Mouse (Mus musculus) urinary bladder, postnatal 25 days (tissue): ENCODE measurements around the gene Phip.

Source experiments
- DNase-seq: peaks from one replicate; pipeline ENCODE4 v3.0.0; 2022; ENCODE audit warnings: low spot score

Gene Phip

GRCm38 (mm10) chr9:82867698-82868097 is 107.6 kb downstream of the Phip start:
- DNase-seq, result no peak

DNA sequence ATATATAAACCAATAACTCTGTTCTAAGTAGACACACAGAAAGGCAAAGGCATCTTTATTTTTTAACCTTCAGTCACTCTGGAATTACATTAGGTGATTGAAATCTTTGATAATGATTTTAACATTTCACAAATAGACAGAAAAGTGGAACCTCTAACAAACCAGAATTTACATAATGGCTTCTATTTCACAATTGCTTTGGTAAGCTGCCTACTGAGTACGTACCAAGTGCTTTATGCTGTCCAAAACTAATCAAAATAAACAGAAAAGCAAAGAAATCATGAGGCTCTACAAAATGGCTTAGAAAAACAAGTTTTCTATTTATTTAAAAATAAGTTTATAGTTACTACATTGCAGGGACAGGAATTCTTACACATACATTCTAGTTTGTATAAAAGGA is 109.2 kb downstream of the Phip start:
- no peak for DNase-seq

DNA sequence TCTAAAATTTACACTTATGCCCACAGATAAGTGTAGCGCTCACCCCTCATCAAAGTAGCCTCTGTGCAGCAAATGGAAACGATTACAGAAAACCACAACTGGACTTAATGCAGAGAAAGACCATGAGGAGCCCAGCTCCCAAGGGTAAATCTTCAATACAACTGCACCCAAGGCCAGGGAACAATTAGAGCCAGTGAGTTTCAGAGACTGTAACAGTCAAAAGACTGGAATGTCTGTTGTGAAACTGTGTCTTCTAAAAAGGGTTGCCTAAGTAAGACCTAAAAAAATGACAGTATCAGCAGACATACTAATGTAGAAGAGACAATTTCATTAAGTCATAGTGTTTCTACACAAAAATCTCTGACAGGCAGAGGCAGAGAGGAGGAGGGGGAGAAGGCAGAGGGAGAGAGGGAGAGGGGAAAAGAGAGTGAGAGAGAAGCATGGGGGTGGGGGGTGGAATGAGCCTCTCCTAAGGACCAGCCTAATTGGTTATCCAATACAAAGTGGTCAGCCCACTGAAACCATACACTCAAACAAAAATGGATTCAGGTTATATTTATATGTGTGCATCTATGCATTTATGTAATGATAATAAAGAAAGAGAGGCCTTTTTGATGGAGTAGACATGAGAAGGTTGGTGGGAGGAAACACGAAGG is 113.4 kb downstream of the Phip start:
- DNase-seq, result no peak

DNA sequence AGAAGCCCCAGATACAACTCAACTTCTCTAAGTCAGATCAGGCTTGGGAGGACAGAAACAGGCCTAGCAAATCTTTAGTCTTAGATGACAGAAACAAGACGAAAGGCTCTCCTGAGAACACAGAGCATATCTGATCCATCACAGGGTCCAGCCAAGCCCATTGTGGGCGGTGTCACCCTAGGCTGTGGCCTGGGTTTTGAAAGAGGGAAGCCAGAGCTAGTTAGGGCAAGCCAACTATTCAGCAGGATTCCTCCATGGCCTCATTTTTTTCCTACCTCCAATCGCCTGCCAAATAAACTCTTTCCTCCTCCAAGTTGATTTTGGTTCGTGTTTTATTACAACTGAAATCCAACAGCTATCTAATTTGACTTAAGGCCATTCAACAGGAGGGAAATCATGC is 114.0 kb downstream of the Phip start:
- peak; percentile 9 for DNase-seq

DNA sequence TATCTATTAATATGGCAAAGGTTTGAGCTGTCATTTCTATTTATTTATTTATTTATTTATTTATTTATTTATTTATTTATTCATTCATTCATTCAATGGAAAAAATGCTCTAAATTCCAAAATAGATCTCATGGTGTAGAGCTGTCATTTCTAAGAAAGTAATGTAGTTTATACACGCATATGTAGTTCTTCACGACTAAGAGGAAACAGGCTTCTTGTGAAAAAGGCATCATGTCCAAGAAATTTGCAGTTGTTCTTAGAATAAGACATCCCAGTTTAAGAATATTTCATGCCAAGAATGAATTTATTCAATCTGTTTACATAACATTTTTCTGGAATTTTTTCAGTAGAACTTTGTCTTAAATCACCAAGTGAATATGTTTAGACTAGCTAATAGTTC is 114.5 kb downstream of the Phip start:
- no peak for DNase-seq

- DNase-seq, result no peak
Observed at GRCm38 (mm10) chr9:82856241-82856640, 119.1 kb downstream of the Phip start.

- DNase-seq, result no peak
Observed at GRCm38 (mm10) chr9:82854973-82855614, 120.2 kb downstream of the Phip start.

- no peak for DNase-seq
Observed at GRCm38 (mm10) chr9:82854040-82854439, 121.3 kb downstream of the Phip start.

DNA sequence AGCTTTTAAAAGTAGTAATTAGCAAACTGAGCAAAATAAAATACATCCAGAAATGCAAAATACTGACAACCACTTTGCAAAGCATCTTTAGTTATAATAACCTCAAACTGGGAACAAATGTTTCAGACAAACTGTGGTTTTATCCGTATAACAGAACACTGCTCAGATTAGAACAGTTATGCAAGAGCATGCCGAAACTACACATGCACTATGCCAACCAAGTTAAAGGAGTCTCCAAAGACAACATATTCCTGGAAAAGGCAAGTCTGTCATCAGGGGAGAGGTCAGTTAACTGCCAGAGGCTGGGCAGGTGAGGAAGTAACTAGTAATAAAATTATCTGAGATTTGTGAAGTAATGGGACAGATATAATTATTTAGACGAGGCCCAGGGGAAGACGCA is 132.6 kb downstream of the Phip start:
- DNase-seq, result no peak

DNA sequence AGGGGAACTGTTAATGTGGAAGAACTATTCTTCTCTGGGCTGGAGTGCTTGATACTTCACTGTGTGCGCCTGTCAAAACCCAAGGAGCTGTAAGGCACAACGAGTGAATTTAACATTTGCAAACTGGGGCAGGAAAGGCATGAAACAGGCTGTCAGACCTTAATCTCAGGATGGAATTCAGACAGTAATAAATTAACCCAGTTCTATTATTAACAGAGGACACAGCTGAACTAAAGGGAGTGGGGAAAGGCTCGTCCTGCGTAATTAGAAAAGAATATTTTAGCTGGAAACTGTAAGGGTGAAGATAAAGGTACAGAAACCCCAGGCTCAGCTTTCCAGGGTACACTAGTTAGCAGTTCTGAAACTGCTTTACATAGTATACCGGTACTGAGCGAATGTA is 139.4 kb downstream of the Phip start:
- DNase-seq, result no peak

DNA sequence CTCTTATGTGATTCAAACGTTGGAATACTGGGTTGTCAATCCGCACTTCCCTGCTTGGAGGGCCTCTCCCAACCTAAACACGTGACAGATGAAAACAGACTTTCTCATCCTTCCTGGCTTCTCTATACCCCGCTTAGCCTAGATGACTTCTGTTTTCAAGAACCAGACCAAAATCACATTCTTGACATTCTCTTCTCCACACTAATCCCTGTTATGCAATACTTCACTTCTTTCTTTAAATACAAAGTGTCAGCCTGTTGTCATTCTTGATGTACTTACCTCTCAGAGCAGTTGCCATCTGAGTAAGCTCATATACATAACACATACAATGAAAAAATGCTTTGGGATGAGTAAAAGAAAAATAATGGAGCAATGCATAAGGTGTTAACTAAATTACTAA is 143.4 kb downstream of the Phip start:
- no peak for DNase-seq

DNA sequence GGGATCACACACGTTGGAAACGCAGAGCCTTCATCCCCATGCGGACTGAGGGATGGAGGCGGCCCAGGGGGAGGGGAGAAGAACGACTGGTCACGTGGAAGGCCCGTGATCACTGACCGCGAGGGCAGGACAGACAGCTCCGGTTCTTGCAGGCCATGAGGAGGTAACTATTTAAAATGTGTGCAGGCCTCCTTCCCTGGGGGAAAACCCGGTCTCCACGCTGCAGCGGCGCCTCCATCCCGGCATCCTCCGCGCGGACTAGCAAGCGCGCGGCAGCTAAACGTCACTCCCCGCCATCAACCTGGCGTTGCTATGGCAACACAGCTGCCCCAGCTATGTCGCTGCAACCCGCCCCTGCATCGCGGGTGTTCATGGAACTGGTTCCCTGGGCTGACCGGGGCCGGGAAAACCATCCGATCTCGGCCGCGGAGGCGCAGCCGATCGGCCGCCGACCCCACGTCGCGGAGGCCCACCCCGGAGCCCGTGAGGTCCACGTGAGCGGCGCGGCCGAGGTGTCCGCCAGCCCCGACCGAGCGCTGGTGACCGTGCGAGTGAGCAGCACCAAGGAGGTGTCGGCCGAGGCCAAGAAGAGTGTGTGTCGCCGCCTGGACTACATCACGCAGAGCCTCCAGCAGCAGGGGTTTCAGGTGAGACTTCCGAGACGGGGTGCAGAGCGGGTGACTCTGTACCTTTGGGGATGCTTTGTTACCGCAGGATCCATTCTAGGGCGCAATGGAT is 145.5 kb downstream of the Phip start:
- peak; percentile 75 for DNase-seq

- DNase-seq, result no peak
Observed at GRCm38 (mm10) chr9:82829007-82829689, 146.2 kb downstream of the Phip start, which contains the start of gene Irak1bp1. Gene Irak1bp1, plus strand, starts transcription at chr9:82829540.

DNA sequence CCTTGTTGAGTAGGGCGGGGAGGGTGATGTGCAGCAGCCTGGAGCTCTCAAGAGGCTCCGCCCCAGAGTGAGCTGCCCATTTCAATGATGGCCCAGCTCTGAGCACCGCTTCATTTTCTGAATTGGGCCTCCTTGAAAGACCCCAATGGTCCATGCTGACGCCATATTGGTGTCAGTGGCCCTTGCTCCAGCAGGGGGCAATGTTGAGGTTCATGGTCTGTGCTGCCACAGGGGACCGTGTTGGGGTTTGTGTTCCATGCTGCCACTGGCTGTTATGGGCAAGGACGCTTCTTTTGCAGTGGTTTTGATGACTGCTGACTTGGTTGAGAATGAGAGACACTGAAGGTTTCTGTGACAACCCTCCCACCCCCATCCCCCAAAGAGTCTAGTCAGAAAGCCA is 148.9 kb downstream of the Phip start:
- DNase-seq, result no peak
